Mouse (Mus musculus) adrenal gland (tissue): ENCODE measurements around the gene Yrdc.

Experiments
- intact Hi-C: fragments of 180-260 bp; cut with DNase I; formaldehyde crosslinking; loops from one replicate; pipeline ENCODE4 v1.15.1; 2025
- long read RNA-seq, 2 experiments: library from polyadenylated mRNA; unstranded; transcript quantifications; one replicate each; pipeline ENCODE4 v2.0.0; 2020; ENCODE audit warnings: borderline replicate concordance in 1 of 2; ENCODE audit not compliant: insufficient replicate concordance in 1 of 2

The Yrdc gene
- long read RNA-seq, experiment 1, transcript Yrdc-202 (4 exons, 724 nt), result minor isoform, 6 of 79 reads
- long read RNA-seq, experiment 1, transcript Yrdc-201 (5 exons, 1,634 nt), result major isoform, 70 of 79 reads
- long read RNA-seq, experiment 1, partial matches to known transcripts, result 0 of 79 reads
- long read RNA-seq, experiment 1, other reads (novel, unspliced or antisense), result 2 of 79 reads
- long read RNA-seq, experiment 2, transcript Yrdc-202 (4 exons, 724 nt), result minor isoform, 7 of 85 reads
- long read RNA-seq, experiment 2, transcript Yrdc-201 (5 exons, 1,634 nt), result major isoform, 73 of 85 reads
- long read RNA-seq, experiment 2, partial matches to known transcripts, result 1 of 85 reads
- long read RNA-seq, experiment 2, other reads (novel, unspliced or antisense), result 2 of 85 reads

- intact Hi-C loops, result no loop called here
Observed at GRCm38 (mm10) chr4:124850261-124850913, at the start of gene Yrdc. Gene Yrdc, plus strand, starts transcription at chr4:124850679.

GRCm38 (mm10) chr4:124801552-124802308 is 48.7 kb upstream of the Yrdc start, which contains the start of gene Mtf1:
Gene Mtf1, plus strand, starts transcription at chr4:124802104.
- intact Hi-C loops, result loop anchor here (1.0 kb wide), 1 partner anchor 46 kb away; no protein-coding TSS in a partner anchor

DNA sequence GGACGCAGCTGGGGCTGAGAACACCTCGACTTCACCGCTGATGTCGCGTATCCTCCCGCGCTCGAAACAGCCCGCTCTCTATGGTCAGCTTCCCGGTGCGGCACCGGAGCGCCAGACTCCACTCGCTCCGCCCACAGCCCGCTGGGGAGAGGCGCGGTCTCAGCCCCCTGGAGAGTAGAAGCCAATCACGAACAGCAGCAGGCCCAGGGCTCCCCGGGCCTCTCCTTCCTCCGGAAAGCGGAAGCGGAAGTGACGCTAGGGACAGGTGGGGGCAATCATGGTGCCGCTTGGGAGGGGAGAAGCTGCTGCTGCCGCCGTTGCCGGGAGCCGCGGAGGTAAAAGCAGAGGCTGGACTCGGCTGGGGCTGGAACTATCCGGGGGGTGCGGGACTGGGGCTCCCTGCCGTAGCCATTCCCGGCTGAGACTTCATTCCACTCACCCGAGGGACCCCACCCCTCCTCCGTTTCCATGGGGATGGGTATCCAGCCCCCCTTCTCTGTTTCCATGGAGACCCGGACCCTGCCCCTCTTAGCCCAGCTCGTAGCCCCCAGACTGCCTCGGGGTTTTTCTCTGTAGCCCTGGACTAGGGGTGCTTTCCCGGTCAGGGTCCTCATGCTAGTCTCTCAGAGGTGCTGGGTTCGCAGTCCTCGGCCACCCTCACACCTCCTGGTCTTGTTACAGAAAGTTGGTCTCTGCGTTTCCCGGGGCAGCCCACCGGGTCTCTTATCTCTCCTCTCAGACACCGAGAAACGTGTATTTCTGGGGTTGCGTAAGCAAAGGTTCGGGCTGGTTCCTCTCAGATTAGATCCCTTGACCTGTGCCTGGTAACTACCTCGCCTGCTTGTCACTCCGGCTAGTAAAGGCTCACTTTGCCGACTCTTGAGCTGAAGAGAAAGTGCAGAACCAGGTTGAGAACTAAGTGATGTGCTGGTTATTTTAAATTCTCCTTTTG is 47.9 kb upstream of the Yrdc start:
- intact Hi-C loops, result loop anchor here (1.0 kb wide), 1 partner anchor 45 kb away; no protein-coding TSS in a partner anchor

- intact Hi-C loops, result no loop called here
Observed at GRCm38 (mm10) chr4:124803406-124803805, 47.1 kb upstream of the Yrdc start.

- intact Hi-C loops, result no loop called here
Observed at GRCm38 (mm10) chr4:124808511-124808910, 42.0 kb upstream of the Yrdc start.

DNA sequence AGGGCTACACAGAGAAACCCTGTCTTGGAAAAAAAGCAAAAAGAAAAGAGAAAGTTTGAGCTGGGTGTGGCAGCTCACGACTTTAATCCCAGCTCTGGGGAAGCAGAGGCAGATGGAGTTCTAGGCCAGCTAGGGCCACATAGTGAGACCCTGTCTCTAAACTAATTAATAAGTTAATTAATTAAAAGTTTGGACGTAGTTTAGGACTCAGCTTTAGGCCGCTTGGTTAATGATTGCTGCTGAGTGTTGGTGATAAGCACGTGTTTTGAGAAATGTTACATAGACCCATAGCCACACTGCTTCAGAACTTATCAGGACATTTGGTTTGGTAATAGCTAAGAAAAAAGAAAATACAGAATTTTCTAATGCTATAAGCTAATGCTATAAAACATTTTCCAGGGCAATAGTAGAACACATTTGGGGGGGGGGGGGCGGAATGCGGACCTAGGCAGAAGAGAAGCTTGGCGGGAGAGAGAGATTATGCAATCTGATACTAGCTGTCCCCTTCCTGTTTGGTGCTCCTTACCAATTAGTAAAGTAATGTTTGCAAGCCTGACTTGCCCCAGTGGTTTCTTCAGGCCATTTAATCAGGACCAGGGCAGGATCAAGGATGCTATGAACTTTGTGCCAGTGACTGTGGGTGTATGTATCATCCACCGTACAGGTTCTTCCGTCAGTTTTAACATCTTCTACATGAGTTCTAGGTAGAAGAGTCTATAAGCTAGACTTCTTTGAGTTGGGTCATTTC is 41.2 kb upstream of the Yrdc start:
- intact Hi-C loops, result no loop called here

GRCm38 (mm10) chr4:124810056-124810455 is 40.4 kb upstream of the Yrdc start:
- intact Hi-C loops, result no loop called here

- intact Hi-C loops, result no loop called here
Observed at GRCm38 (mm10) chr4:124811347-124811975, 39.0 kb upstream of the Yrdc start.

DNA sequence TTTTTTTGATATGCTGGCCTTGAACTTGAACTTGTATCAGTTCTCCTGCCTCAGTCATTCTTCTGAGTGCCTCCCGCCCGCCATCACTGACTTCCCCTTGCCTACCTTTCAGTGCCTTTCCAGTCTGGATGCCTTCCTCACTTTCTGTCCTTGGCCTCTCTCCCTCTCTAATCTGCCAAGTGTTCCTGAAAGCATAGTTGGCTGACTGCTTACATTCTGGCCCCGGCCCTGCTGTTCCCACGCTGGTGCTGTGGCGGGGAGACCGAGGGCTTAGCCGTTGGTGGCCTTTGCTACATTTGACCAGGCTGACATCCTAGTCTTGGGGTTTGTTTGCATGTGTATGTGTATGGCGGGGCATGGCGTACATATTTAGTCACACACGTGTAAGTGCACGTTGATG is 34.6 kb upstream of the Yrdc start:
- intact Hi-C loops, result no loop called here

DNA sequence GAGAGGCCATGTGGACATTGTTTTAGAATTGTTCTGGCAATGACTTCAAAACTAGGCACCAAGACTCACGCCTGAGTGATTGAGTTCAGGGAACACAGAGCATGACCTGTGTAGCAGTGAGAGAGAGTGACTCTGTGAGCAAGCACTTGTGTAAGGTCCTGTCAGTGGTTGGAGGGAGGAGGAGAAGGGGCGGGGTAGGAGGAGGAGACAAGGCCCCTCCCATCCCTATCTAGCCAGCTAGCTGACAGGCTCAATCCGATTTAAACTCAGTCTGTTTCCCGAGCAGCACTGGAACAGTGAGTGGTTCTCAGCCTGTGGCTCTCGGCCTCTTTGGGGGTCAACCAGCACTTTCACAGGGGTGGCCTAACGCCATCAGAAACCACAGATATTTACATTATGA is 32.7 kb upstream of the Yrdc start:
- intact Hi-C loops, result no loop called here

DNA sequence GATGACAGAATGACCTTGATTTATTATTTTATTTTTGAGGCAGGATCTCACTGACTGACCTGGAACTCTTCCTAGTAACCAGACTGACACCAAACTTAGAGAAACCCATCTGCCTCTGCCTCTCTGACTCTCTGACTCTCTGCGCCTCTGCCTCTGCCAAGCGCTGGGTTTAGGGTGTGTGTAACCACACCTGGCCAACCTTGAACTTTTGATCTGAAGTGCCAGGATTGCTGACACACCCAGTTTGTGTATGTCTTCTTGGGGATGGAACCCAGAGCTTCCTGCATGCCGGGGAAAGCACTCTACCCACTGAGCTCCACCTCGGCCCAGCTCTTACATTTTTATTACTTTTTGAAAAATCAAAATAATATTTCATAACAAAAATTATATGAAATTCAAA is 31.6 kb upstream of the Yrdc start:
- intact Hi-C loops, result no loop called here

DNA sequence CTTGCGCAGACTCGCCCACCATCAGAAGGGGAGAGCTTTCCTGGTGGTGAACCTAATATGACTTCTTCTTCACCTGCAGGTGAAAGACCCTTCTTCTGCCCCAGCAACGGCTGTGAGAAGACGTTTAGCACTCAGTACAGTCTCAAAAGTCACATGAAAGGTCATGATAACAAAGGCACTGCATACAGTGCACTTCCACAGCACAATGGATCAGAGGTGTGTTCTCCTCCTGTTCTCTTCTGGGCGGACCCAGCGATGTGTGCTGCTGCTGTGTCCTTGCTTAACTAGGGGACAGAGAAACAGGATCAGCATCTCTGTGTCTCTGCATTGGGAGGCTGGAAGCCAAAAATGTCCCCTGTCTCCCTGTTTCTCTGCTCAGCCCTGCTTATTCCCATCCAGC is 25.5 kb upstream of the Yrdc start:
- intact Hi-C loops, result no loop called here

DNA sequence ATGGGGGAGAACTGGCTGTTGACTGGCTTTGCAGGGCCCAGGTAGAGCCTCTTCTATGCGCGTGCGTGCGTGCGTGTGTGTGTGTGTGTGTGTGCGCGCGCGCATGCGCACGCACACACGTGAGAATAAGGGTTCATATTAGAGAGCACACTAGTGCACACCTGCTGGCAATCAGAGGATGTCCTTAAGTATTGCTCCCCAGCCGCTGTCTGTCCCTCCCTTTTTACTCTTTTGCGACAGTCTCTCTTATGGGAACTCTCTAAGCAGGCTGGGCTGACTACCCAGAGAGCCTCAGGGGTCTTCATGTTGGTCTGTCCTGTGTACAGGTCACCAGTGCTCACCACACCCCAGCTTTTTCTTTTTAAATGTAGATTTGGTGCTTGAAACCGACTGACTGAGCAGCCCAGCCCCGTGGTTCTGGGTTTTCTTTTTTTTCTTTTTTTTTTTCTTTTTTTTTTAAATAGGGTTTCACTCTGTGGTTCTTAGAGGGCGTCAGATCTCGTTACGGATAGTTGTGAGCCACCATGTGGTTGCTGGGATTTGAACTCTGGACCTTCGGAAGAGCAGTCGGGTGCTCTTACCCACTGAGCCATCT is 25.0 kb upstream of the Yrdc start:
- intact Hi-C loops, result no loop called here

GRCm38 (mm10) chr4:124829671-124830070 is 20.8 kb upstream of the Yrdc start:
- intact Hi-C loops, result no loop called here

DNA sequence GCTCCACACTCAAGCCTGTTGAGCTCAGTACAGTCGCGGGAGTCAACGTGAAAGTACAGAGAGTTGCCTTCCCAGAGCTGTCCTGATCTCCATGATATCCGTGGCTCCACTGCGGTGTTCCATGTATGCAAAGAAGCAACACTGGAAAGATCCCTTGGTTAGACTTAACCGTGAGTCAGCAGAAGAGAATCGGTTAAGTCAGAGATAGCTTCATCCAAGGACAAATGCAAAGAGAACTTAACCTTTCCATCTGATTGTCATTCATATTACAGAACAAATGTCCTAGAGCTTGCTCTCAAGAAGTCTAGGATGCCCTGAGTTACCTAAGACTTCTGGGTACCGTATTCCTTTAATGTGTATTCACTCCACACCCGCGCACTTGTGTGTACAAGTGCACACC is 17.7 kb upstream of the Yrdc start:
- intact Hi-C loops, result no loop called here

DNA sequence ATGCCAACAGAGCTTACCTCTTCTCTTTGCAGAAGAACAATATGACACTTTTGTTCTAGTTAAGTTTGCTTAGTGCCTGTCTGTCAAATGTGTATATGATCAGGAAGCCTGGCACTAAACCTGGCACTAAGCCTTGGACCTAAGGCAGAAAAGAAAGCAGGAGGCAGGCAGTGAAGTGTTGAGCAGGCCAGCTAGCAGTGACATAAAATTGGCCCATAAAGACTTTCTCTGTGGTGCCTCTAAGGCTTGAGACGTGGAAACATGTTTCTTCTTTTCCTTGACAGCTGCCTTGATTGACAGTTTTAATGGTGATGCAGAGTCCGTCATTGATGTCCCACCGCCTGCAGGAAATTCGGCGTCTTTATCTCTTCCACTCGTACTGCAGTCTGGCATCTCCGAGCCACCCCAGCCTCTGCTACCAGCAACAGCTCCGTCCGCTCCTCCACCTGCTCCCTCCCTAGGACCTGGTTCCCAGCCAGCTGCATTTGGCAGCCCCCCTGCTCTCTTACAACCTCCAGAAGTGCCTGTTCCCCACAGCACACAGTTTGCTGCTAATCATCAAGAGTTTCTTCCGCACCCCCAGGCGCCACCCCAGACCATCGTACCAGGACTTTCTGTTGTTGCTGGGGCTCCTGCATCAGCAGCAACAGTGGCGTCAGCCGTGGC is 12.3 kb upstream of the Yrdc start:
- intact Hi-C loops, result no loop called here

- intact Hi-C loops, result loop anchor here (10.0 kb wide), 1 partner anchor 906 kb away; no protein-coding TSS in a partner anchor
Observed at GRCm38 (mm10) chr4:124840998-124841397, 9.5 kb upstream of the Yrdc start.

- intact Hi-C loops, result loop anchor here (10.0 kb wide), 1 partner anchor 909 kb away; no protein-coding TSS in a partner anchor
Observed at GRCm38 (mm10) chr4:124843493-124843892, 7.0 kb upstream of the Yrdc start.
